In genomic region chr1:169917998-169918397, GRCm38 (mm10) we compare ENCODE assay signal across 9 mouse cellular contexts. TPM values are rescaled to one million over a fixed set of nuclear protein-coding genes. Genes with fewer than 3 reads are reported as not detected.
DNase-seq lines count a peak whose midpoint lies in the region; ATAC-seq and TF ChIP-seq lines count a peak whose summit lies in the region.
"Had no signal": no experiment of that assay in that cellular context is flagged by ENCODE, and none has a peak within 500 bp of the region (broad histone marks: within the 10 kb centered on the region; RNA-seq: fewer than 3 reads in every experiment).

No protein-coding gene starts in this region.

- no peak overlapping the region for H3K4me2 ChIP-seq in forebrain, postnatal 0 days (ENCODE audit: low read depth)
- no peak overlapping the region for H3K4me2 ChIP-seq in hindbrain, embryonic 14.5 days (replicated peaks)
- H3K4me2 ChIP-seq: liver, embryonic 15.5 days had no signal

- ATAC-seq in forebrain, postnatal 0 days: peak; percentile 80
- peak; percentile 51; the same call in 1 of the 2 replicates for ATAC-seq in hindbrain, embryonic 14.5 days (ENCODE audit: low FRiP score)

- 13% methylated on average over 4 of the region's 4 CpGs for WGBS in forebrain, postnatal 0 days
- 20% methylated on average over 4 of the region's 4 CpGs for WGBS in hindbrain, embryonic 14.5 days

- no peaks in the 10 kb centered on the region for H3K9me3 ChIP-seq in forebrain, postnatal 0 days (ENCODE audit: low read length)
- H3K9me3 ChIP-seq in hindbrain, embryonic 14.5 days (ENCODE audit: control insufficient read depth, low read length): no peaks in the 10 kb centered on the region
- H3K9me3 ChIP-seq: liver, embryonic 15.5 days had no signal

- H3K4me3 ChIP-seq in forebrain, postnatal 0 days (ENCODE audit: low read depth, low read length): no peak overlapping the region
- H3K4me3 ChIP-seq in hindbrain, embryonic 14.5 days (replicated peaks; ENCODE audit: low read length): no peak overlapping the region
- H3K4me3 ChIP-seq: liver, embryonic 15.5 days had no signal

- no peak overlapping the region for H3K27ac ChIP-seq in forebrain, postnatal 0 days (ENCODE audit: low read depth, low read length)
- no peak overlapping the region for H3K27ac ChIP-seq in hindbrain, embryonic 14.5 days
- H3K27ac ChIP-seq: liver, embryonic 15.5 days had no signal

- DNase-seq in cerebellum, postnatal 14 days: peak; percentile 32 to 54
- DNase-seq in cerebellum, adult 11 months: no peak
- DNase-seq in adrenal gland, postnatal 10 days: peak; percentile 77
- peak; percentile 80 for DNase-seq in forebrain, postnatal 0 days
- peak; percentile 59 for DNase-seq in hindbrain, embryonic 14.5 days (ENCODE audit: low spot score)
- peak; percentile 52 to 58 for DNase-seq in layer of hippocampus, postnatal 25 days (ENCODE audit: extremely low spot score in 1 of 2, low spot score in 1 of 2)
- DNase-seq in lung, postnatal 14 days: peak; percentile 59
- peak; percentile 84 to 85 for DNase-seq in right cerebral cortex, postnatal 10 days (ENCODE audit: low spot score in 2 of 2)

- TF ChIP-seq CTCF in forebrain, postnatal 0 days (IDR thresholded peaks at IDR 0.05; ENCODE audit: low read depth): peak; percentile 90

- no peaks in the 10 kb centered on the region for H3K4me1 ChIP-seq in forebrain, postnatal 0 days (ENCODE audit: insufficient read depth)
- no peaks in the 10 kb centered on the region for H3K4me1 ChIP-seq in hindbrain, embryonic 14.5 days (replicated peaks; ENCODE audit: control insufficient read depth, insufficient read depth, low read length)
- H3K4me1 ChIP-seq: liver, embryonic 15.5 days had no signal

- no peaks in the 10 kb centered on the region for H3K36me3 ChIP-seq in forebrain, postnatal 0 days (ENCODE audit: insufficient read depth)
- no peaks in the 10 kb centered on the region for H3K36me3 ChIP-seq in hindbrain, embryonic 14.5 days (replicated peaks; ENCODE audit: control insufficient read depth, insufficient read depth)
- H3K36me3 ChIP-seq: liver, embryonic 15.5 days had no signal

- no peak overlapping the region for H3K9ac ChIP-seq in forebrain, postnatal 0 days
- no peak overlapping the region for H3K9ac ChIP-seq in hindbrain, embryonic 14.5 days
- H3K9ac ChIP-seq: liver, embryonic 15.5 days had no signal

- no peaks in the 10 kb centered on the region for H3K27me3 ChIP-seq in forebrain, postnatal 0 days (ENCODE audit: insufficient read depth, low read length)
- H3K27me3 ChIP-seq in hindbrain, embryonic 14.5 days (ENCODE audit: control insufficient read depth, insufficient read depth, low read length): no peaks in the 10 kb centered on the region

RNA-seq across cellular contexts. Expression of gene Ccdc190, which starts 10.4 kb away (rescaled TPM):
- total RNA-seq in adrenal gland, postnatal 10 days (2021): not detected
- total RNA-seq in forebrain, postnatal 0 days (2014; rRNA removed): 6.8 and 8.3 TPM in 2 replicates
- 0.97 and 1.5 TPM in 2 replicates for polyA plus RNA-seq in forebrain, postnatal 0 days (2015; fragmentation: Nextera tagmentation; extraction: Ambion mirVana)
- 4.7 and 4.8 TPM in 2 replicates for polyA plus RNA-seq in hindbrain, embryonic 14.5 days (2014; fragmentation: Nextera tagmentation; extraction: Ambion mirVana)
- total RNA-seq in layer of hippocampus, postnatal 25 days (2021): 10 to 100 TPM; 25.2 to 25.7 TPM
- polyA plus RNA-seq: liver, embryonic 15.5 days had no signal

RNA-seq across cellular contexts. Expression of gene Hsd17b7, which starts 51.0 kb away (rescaled TPM):
- total RNA-seq in adrenal gland, postnatal 10 days (2021): 10 to 100 TPM in 1 of 2 experiments, 1 to 10 TPM in 1; 9.6 to 12.4 TPM
- total RNA-seq in forebrain, postnatal 0 days (2014; rRNA removed): 20.9 and 30.0 TPM in 2 replicates
- polyA plus RNA-seq in forebrain, postnatal 0 days (2015; fragmentation: Nextera tagmentation; extraction: Ambion mirVana): 19.2 and 29.0 TPM in 2 replicates
- polyA plus RNA-seq in hindbrain, embryonic 14.5 days (2014; fragmentation: Nextera tagmentation; extraction: Ambion mirVana): 30.6 and 35.8 TPM in 2 replicates
- 10 to 100 TPM; 17.4 to 19.2 TPM for total RNA-seq in layer of hippocampus, postnatal 25 days (2021)
